Mouse (Mus musculus): ENCODE results near the gene Arhgap15.

- TF ChIP-seq POLR2A (IDR thresholded peaks at IDR 0.05; ENCODE audit: low read depth, low read length) (no peak), CTCF (IDR thresholded peaks at IDR 0.05; ENCODE audit: extremely low read depth, insufficient read depth, insufficient read length, insufficient replicate concordance) (no peak)
These were observed 570.9 kb downstream of the Arhgap15 start for GRCm38 (mm10) chr2:44319479-44319878.
